Mouse (Mus musculus) midbrain, embryonic 10.5 days (tissue): Measurements from ENCODE around the gene Znhit1. TPM values are rescaled to one million over a fixed set of nuclear protein-coding genes. Genes with fewer than 3 reads are reported as not detected.
A peak's percentile ranks its signal among the peaks of the same experiment; 100 is the strongest.

Experiments
- DNase-seq: peaks from one replicate; pipeline ENCODE4 v3.0.0-alpha.2; 2017; ENCODE audit warnings: low spot score
- H3K27ac ChIP-seq: fragments of 300-500 bp; sonication (generic); replicated peaks from 2 replicates; pipeline ENCODE4 v1.5.1; 2016; ENCODE audit warnings: mild to moderate bottlenecking
- H3K27me3 ChIP-seq: fragments of 300-500 bp; sonication (generic); 2 replicates; pipeline ENCODE4 v1.6.1; 2016; ENCODE audit warnings: low read depth, mild to moderate bottlenecking; ENCODE audit not compliant: poor library complexity, severe bottlenecking
- H3K36me3 ChIP-seq: fragments of 300-500 bp; sonication (generic); 2 replicates; pipeline ENCODE4 v1.6.1; 2016; ENCODE audit warnings: mild to moderate bottlenecking, moderate library complexity
- H3K4me1 ChIP-seq: fragments of 300-500 bp; sonication (generic); 2 replicates; pipeline ENCODE4 v1.6.1; 2016
- H3K4me3 ChIP-seq: fragments of 300-500 bp; sonication (generic); 2 replicates; pipeline ENCODE4 v1.5.1; 2016; ENCODE audit warnings: mild to moderate bottlenecking, moderate library complexity
- H3K9me3 ChIP-seq: fragments of 300-500 bp; sonication (generic); replicated peaks from 2 replicates; pipeline ENCODE4 v1.6.1; 2016; ENCODE audit warnings: mild to moderate bottlenecking
- WGBS: fragments of 180-500 bp; shearing (Covaris S2); methylation state at CpG from one replicate; pipeline ENCODE4 v1.1.7; 2016; 5-methylcytosine and 5-hydroxymethylcytosine counted together
- polyA plus RNA-seq: library from polyadenylated mRNA; unstranded; fragments of >200 nt; fragmentation: Nextera tagmentation; extraction: Ambion mirVana; gene quantifications from 2 replicates; pipeline ENCODE4 v1.2.1, GENCODE M21; 2016

Gene Znhit1
- polyA plus RNA-seq, 1 experiment from 2014 or later = 102 TPM

DNA sequence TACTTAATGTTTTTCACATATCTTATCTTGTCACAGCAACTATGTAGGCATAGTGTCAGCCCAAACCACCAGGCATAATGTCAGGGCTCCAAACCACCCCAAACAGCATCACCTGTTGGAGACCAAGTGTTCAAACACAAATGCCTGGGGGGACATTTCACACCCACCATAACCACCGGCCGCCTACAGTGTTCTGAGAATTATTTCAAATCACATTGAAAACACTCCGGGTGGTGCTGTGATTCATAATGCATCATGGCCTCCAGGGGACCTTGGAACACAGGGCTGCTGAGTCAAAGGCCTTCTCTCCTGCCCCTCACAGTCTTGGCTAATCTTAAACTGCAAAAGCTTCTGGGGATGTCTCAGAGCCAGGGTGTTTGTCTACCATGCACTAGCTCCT lies 28.1 kb upstream of the Znhit1 start:
- WGBS = 94% methylated on average over 3 of the region's 3 CpGs
- Histone ChIP-seq H3K9me3 (no peaks in the 10 kb centered on the region), H3K27me3 (no peaks in the 10 kb centered on the region), H3K27ac (no peak overlapping the region), H3K36me3 (no peaks in the 10 kb centered on the region), H3K4me1 (no peaks in the 10 kb centered on the region), H3K4me3 (no peak overlapping the region)
- no peak for DNase-seq

DNA sequence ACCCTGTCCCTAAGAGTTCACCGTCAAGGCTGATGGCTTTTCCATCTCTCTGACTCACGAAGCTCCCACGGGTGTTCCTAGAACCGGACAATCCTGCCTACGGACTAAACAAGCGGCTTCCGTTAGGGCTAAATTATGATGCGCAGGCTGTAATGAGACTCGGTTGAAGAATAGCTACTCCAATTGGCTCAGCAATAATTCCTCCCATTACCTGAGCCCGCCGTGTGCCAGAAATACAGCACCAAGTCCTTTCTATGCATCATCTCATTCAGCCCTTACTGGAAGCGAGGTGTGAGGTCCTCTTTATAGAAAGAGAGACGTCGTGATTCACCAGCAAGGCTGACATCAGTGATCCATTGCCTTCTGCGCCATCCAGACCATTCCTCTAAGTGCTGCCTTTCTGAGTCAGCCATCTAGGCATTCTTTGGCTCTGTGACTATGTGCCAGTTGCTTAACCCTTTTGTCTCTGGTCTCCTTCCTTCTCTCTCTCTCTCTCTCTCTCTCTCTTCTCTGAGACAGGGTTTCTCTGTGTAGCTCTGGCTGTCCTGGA lies 24.7 kb upstream of the Znhit1 start:
- WGBS = 84% methylated on average over 15 of the region's 15 CpGs
- Histone ChIP-seq H3K27me3 (no peaks in the 10 kb centered on the region), H3K9me3 (no peaks in the 10 kb centered on the region), H3K4me1 (no peaks in the 10 kb centered on the region), H3K27ac (no peak overlapping the region), H3K36me3 (no peaks in the 10 kb centered on the region), H3K4me3 (no peak overlapping the region)
- no peak for DNase-seq

DNA sequence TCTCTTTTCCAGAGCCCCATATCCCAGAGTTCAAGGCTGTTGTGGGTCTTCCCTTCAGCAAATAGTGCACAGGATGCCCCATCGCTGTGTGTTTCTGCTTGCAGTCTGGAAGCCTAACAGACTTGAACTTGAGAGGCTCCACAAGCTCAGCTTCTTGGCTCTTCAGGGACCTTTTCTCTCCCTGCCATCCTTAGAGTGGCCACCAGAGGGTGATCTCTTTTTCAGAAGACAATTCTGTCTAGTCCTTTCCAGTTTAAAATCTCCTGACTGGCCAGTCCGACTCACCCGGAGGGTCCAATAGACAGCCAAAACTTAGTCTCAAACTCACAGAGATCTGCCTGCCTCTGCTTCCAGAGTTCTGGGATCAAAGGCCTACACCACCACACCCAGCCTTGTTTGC lies 22.2 kb upstream of the Znhit1 start:
- peak; percentile 56 for DNase-seq
- no peaks in the 10 kb centered on the region for H3K4me1 ChIP-seq
- H3K9me3 ChIP-seq = no peaks in the 10 kb centered on the region
- WGBS = 35% methylated on average over 3 of the region's 3 CpGs
- no peaks in the 10 kb centered on the region for H3K27me3 ChIP-seq
- no peak overlapping the region for H3K27ac ChIP-seq
- H3K36me3 ChIP-seq = no peaks in the 10 kb centered on the region
- H3K4me3 ChIP-seq = no peak overlapping the region

DNA sequence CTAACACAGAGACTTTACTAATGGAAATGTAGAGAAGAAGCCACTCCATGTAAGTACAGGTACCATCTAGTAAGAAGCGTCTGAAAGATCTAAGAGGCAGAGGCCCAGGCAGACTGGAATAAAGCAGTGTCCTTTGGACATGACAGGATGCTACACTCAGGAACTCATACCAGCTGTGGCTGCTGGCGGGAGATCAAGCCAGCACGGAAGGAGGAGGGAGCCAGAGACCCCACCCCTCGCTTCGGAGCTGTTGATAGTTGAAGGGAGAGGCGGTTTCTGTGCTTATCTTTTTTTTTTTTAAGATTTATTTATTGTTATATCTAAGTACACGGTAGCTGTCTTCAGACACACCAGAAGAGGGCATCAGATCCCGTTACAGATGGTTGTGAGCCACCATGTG lies 19.5 kb upstream of the Znhit1 start:
- WGBS = 60% methylated on average over 8 of the region's 8 CpGs

DNA sequence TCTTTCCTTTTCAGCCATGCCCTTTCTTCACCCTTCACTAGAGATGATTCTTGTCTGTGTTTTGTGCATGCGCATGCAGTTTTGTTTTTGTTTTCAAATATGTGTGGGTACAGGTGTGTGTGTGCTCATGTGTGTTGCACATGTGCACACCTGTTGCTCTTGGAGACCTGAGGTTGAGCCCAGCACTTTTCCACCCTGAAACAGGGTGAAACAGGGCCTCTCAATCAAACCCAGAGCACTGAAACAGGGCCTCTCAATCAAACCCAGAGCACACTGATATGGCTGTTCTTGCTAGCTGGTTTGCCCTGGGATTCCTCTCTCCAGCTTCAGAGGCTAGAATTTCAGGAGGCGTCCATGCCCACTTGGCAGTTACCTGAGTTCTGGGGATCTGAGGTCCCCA lies 12.8 kb upstream of the Znhit1 start:
- H3K9me3 ChIP-seq = no peaks in the 10 kb centered on the region
- H3K4me1 ChIP-seq = peaks cover 7% of the 10 kb centered on the region; the same call in 1 of the 2 replicates
- H3K27me3 ChIP-seq = no peaks in the 10 kb centered on the region
- peak overlapping the region; percentile 64; the same call in 1 of the 2 replicates for H3K27ac ChIP-seq
- 82% methylated on average over 2 of the region's 2 CpGs for WGBS
- no peak for DNase-seq
- no peak overlapping the region for H3K4me3 ChIP-seq
- peaks cover 11% of the 10 kb centered on the region for H3K36me3 ChIP-seq

More for the DNA sequence above, 19.5 kb upstream of the Znhit1 start:
- H3K9me3 ChIP-seq = no peaks in the 10 kb centered on the region
- H3K27ac ChIP-seq = no peak overlapping the region
- no peaks in the 10 kb centered on the region for H3K27me3 ChIP-seq
- no peak overlapping the region for H3K4me3 ChIP-seq
- no peaks in the 10 kb centered on the region for H3K4me1 ChIP-seq
- no peak for DNase-seq
- H3K36me3 ChIP-seq = no peaks in the 10 kb centered on the region

DNA sequence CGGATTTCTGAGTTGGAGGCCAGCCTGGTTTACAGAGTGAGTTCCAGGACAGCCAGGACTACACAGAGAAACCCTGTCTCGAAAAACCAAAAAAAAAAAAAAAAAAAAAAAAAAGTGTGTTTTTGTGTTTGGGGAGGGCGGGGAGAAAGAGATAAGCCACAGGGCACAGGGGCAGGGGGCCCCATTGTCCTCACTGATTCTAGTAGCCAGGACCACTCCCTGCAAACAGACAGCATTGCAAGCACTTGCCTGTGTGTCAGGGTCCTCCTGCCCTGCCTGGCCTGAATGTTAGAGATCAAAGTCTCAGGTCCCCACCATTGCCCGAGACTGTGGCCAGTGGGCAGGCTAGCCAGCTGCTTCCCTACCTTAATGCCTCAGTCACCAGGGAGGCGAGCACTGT lies 11.6 kb upstream of the Znhit1 start:
- Histone ChIP-seq H3K27me3 (no peaks in the 10 kb centered on the region), H3K4me3 (no peak overlapping the region), H3K9me3 (no peaks in the 10 kb centered on the region), H3K27ac (no peak overlapping the region), H3K36me3 (peaks cover 23% of the 10 kb centered on the region), H3K4me1 (peaks cover 7% of the 10 kb centered on the region; the same call in 1 of the 2 replicates)
- DNase-seq = no peak
- 76% methylated on average over 5 of the region's 5 CpGs for WGBS

DNA sequence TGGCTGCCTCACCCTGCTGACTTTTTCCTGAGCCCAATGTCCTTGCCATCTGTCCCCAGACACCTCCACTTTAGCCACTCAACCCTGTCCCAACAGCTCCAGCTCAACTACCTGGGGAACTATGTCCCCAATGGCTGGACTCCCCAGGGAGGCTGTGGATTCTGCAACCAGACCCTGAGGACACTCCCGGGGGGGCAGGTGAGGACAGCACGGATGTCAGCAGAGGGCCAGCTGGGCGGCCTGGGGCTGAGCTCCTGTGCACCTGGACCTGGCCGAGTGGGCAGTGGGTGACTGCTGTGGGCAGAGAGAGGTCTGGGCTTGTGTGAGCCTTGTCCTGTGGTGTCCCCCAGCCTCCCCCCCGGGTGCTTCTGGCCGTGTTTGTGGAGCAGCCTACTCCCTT lies 2.0 kb upstream of the Znhit1 start:
- Histone ChIP-seq H3K27ac (no peak overlapping the region), H3K4me3 (no peak overlapping the region), H3K27me3 (no peaks in the 10 kb centered on the region), H3K9me3 (no peaks in the 10 kb centered on the region), H3K4me1 (peaks cover 25% of the 10 kb centered on the region), H3K36me3 (peaks cover 66% of the 10 kb centered on the region)
- 92% methylated on average over 6 of the region's 6 CpGs for WGBS
- DNase-seq = no peak

DNA sequence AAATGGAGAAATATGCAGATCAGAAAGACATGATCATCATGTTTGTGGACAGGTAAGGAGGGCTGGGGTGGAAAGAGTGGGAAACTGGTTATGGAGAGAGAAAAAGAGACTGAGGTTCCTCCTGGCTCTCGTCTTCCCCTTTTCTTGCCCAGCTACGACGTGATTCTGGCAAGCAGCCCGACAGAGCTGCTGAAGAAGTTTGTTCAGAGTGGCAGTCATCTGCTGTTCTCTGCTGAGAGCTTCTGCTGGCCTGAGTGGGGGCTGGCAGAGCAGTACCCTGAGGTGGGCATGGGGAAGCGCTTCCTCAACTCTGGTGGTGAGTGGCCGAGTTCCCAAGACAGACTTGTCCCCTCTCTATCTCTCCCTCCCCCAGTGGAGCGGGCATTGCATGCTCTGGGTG lies 599 bp upstream of the Znhit1 start:
- Histone ChIP-seq H3K4me3 (peak overlapping the region; percentile 90), H3K27me3 (no peaks in the 10 kb centered on the region), H3K9me3 (no peaks in the 10 kb centered on the region), H3K4me1 (peaks cover 25% of the 10 kb centered on the region), H3K27ac (peak overlapping the region; percentile 99), H3K36me3 (peaks cover 54% of the 10 kb centered on the region)
- DNase-seq = no peak
- 86% methylated on average over 7 of the region's 7 CpGs for WGBS

DNA sequence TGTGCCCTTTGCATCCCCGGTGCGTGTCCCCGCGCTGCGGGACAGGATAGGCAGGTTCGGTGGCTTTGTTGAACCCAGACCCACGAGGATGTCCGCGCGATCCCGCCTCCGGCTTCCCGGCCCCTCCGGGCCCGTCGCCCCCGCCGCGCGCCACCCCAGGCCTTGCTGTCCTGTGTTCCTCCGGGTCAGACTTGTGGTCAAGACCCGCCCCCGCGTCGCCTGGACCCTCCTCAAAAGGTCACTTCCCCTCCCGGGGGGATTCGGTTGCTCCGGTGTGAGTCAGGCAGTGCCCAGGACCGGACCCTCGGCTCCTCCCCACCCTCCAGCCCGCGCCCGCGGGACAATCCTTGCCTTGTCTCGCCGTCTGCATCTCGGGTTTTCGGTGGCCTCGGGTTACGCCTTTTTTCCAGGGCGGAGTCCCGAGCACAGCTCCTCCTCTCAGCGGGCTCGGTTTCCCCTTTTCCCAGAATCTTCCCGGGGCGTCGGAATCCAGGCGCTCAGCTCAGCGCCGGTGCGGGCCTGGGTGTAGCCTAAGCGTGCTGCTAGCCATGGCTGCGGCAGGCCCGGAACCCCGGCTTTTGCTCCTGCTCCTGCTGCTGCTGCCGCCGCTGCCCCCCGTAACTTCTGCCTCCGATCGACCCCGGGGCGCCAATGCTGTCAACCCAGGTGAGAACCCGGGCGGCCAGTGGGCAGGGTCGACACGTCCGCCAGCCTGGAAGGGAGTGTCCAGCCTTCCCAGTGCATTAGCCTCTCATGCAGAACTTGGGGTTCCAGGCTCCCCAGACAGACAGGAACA lies 485 bp downstream of the Znhit1 start:
- peaks cover 25% of the 10 kb centered on the region for H3K4me1 ChIP-seq
- peak overlapping the region; percentile 90 for H3K4me3 ChIP-seq
- peak; percentile 81 for DNase-seq
- peaks cover 44% of the 10 kb centered on the region for H3K36me3 ChIP-seq
- H3K27me3 ChIP-seq = no peaks in the 10 kb centered on the region
- peak overlapping the region; percentile 99 for H3K27ac ChIP-seq
- under 1% methylated on average over 67 of the region's 67 CpGs for WGBS
- no peaks in the 10 kb centered on the region for H3K9me3 ChIP-seq

DNA sequence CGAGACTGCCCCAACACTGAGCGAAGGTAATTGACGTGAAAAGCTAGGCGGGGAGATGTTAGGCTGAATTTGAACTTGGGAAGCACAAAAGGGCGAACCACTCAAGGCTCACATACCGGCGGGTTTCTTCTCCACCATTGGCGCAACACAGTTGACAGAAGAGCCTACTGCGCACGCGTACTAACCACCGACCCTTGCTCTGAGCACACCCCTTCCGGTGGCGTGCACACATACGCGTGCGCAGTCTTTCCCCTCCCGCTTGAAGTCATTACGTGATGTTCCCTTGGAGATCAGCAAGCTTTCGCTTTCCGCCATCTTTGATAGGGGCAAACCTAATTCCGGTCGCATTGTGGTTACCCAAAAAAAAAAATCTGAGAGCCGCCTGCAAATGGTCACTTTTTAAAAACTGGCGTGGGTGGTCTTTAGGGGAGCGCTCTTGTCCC lies 1.1 kb downstream of the Znhit1 start, which contains the start of gene Plod3:
Gene Plod3 (plus strand): TSS at position 325 of the 443 bp plus-strand sequence.
- no peaks in the 10 kb centered on the region for H3K27me3 ChIP-seq
- H3K4me1 ChIP-seq = peaks cover 25% of the 10 kb centered on the region
- H3K27ac ChIP-seq = peak within 1 kb of the TSS; percentile 99
- H3K4me3 ChIP-seq = peak within 1 kb of the TSS; percentile 90
- no peaks in the 10 kb centered on the region for H3K9me3 ChIP-seq
- DNase-seq = peak; percentile 97
- WGBS = under 1% methylated on average over 26 of the region's 26 CpGs
- H3K36me3 ChIP-seq = peaks cover 44% of the 10 kb centered on the region

DNA sequence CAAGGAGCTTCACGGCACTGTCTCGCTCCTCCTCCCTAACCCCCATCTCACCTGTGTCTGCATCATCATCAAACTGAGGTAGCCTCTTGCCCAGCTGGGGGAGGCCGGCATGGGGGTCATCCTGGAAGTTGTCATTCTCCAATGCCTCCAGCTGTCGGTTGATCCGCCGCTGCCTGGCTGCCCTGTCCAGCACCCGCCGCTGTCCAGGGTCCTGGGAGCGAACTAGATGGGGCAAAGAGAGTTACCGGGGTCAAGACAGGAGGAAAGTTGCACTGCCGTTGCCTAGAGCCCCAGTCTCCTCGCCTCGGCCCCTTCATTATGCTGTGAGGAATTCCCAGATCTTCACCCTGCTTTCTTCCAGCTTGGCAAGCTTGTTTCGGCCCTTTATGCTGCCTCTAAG lies 3.0 kb downstream of the Znhit1 start:
- Histone ChIP-seq H3K4me3 (no peak overlapping the region), H3K4me1 (peaks cover 25% of the 10 kb centered on the region), H3K36me3 (peaks cover 40% of the 10 kb centered on the region), H3K27me3 (no peaks in the 10 kb centered on the region), H3K27ac (no peak overlapping the region), H3K9me3 (no peaks in the 10 kb centered on the region)
- DNase-seq = no peak
- WGBS = 58% methylated on average over 14 of the region's 14 CpGs

DNA sequence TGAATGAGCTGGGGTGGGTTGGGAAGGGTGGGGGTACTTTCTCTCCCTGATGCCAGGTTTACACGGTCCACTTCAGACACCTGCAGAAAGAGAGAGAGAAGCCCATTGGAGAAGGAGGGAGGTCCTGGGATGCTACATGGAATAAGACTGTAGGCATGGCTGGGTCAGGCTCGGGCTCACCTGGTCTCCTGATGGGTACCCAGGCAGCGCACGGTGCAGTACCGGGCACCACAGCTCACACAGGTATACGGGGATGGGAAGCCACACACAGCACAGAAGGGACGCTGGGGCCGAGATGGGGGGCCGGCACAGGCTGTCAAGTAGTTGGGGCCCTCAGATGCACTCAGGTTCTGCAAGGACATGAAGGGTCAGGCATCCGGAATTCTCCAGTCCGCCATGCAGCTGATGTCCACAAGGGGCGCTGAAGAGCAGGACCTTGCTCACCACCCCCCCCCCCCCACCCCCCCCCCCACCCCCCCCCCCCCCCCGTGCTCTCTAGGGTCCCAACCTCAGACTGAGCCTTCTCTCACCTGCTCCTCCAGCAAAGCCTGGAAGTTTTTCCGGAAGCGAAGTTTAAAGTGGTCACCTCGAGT lies 5.4 kb downstream of the Znhit1 start:
- H3K36me3 ChIP-seq = peaks cover 26% of the 10 kb centered on the region
- H3K27ac ChIP-seq = no peak overlapping the region
- H3K9me3 ChIP-seq = no peaks in the 10 kb centered on the region
- 46% methylated on average over 15 of the region's 16 CpGs for WGBS
- DNase-seq = peak; percentile 39
- peaks cover 10% of the 10 kb centered on the region for H3K4me1 ChIP-seq
- H3K4me3 ChIP-seq = no peak overlapping the region
- no peaks in the 10 kb centered on the region for H3K27me3 ChIP-seq

DNA sequence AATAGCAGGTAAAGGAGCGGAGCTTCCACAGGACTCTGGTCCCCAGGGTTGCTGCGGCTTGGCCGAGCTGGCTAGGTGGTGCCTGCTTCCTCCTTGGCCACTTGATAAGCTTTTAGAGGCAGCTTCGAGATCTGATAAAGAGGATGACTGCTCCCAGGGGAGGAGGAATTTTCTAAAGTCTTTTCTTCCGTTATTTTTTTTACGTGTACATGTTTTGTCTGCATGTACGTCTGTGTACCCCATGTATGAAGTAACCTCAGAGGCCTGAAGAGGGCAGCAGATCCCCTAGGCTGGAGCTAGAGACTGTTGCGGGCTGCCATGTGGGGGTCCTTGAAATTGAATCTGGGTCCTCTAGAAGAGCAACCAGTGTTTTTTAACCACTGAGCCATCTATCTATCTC lies 6.8 kb downstream of the Znhit1 start:
- Histone ChIP-seq H3K36me3 (peaks cover 26% of the 10 kb centered on the region), H3K4me3 (no peak overlapping the region), H3K27ac (no peak overlapping the region), H3K4me1 (peaks cover 4% of the 10 kb centered on the region), H3K9me3 (no peaks in the 10 kb centered on the region), H3K27me3 (no peaks in the 10 kb centered on the region)
- DNase-seq = no peak
- WGBS = 87% methylated on average over 8 of the region's 8 CpGs
